Mouse (Mus musculus): ENCODE results near the gene Gimap1. TPM values are rescaled to one million over a fixed set of nuclear protein-coding genes. Genes with fewer than 3 reads are reported as not detected.

Gimap1 gene
- total and polyA plus RNA-seq, 3 experiments = not detected

- DNase-seq (ENCODE audit: low read depth, low spot score) = no peak
- Histone ChIP-seq H3K27me3 (ENCODE audit: control insufficient read depth in 1 of 2, insufficient read depth in 2 of 2, low read length in 2 of 2) (no peaks in the 10 kb centered on the region), H3K79me2 (ENCODE audit: control insufficient read depth, insufficient read depth, low read length, poor library complexity) (no peaks in the 10 kb centered on the region), H3K27ac (ENCODE audit: control insufficient read depth, low read depth, low read length) (no peak overlapping the region), H3K4me3 (ENCODE audit: control insufficient read depth in 1 of 2, insufficient read depth in 1 of 2, low read depth in 2 of 2, low read length in 2 of 2) (no peak overlapping the region), H3K9me3 (replicated peaks; ENCODE audit: insufficient read depth, low read length) (no peaks in the 10 kb centered on the region), H3K9ac (ENCODE audit: control insufficient read depth, low read depth, low read length, poor library complexity, severe bottlenecking) (no peak overlapping the region), H3K4me1 (ENCODE audit: control insufficient read depth in 1 of 2, insufficient read depth in 2 of 2, low read length in 2 of 2) (no peaks in the 10 kb centered on the region), H3K36me3 (ENCODE audit: control insufficient read depth in 1 of 2, insufficient read depth in 2 of 2, low read length in 2 of 2) (no peaks in the 10 kb centered on the region)
- no peak for TF ChIP-seq RAD21 (IDR thresholded peaks at IDR 0.05; ENCODE audit: low read depth, low read length)
- no peak for TF ChIP-seq MXI1 (IDR thresholded peaks at IDR 0.05; ENCODE audit: low read depth, low read length)
- no peak for TF ChIP-seq TAL1 (IDR thresholded peaks at IDR 0.05; ENCODE audit: low read length)
- no peak for TF ChIP-seq GATA1 (IDR thresholded peaks at IDR 0.05; ENCODE audit: low read depth, low read length)
- TF ChIP-seq POLR2AphosphoS5 (IDR thresholded peaks at IDR 0.05; ENCODE audit: borderline replicate concordance, low read depth, low read length) = no peak
- no peak for TF ChIP-seq MYB (IDR thresholded peaks at IDR 0.05; ENCODE audit: low read depth, low read length)
- TF ChIP-seq BHLHE40 (IDR thresholded peaks at IDR 0.05; ENCODE audit: borderline replicate concordance, low read depth, low read length) = no peak
- no peak for TF ChIP-seq MAX (IDR thresholded peaks at IDR 0.05; ENCODE audit: low read length)
- TF ChIP-seq TCF12 (IDR thresholded peaks at IDR 0.05; ENCODE audit: low read depth, low read length) = no peak
- TF ChIP-seq ZMIZ1 (IDR thresholded peaks at IDR 0.05; ENCODE audit: low read depth, low read length) = no peak
- no peak for TF ChIP-seq MAZ (IDR thresholded peaks at IDR 0.05; ENCODE audit: low read depth, low read length)
- TF ChIP-seq POLR2A (IDR thresholded peaks at IDR 0.05; ENCODE audit: control insufficient read depth in 1 of 2, insufficient read depth in 1 of 2, low read depth in 1 of 2, low read length in 2 of 2, poor library complexity in 1 of 2) = no peak
Observed at GRCm38 (mm10) chr6:48697555-48697930, 41.3 kb upstream of the Gimap1 start.

GRCm38 (mm10) chr6:48698066-48698856 lies 40.6 kb upstream of the Gimap1 start:
- Histone ChIP-seq H3K4me3 (ENCODE audit: control insufficient read depth in 1 of 2, insufficient read depth in 1 of 2, low read depth in 2 of 2, low read length in 2 of 2) (no peak overlapping the region), H3K36me3 (ENCODE audit: control insufficient read depth in 1 of 2, insufficient read depth in 2 of 2, low read length in 2 of 2) (no peaks in the 10 kb centered on the region), H3K9ac (ENCODE audit: control insufficient read depth, low read depth, low read length, poor library complexity, severe bottlenecking) (no peak overlapping the region), H3K27ac (ENCODE audit: control insufficient read depth, low read depth, low read length) (no peak overlapping the region), H3K79me2 (ENCODE audit: control insufficient read depth, insufficient read depth, low read length, poor library complexity) (no peaks in the 10 kb centered on the region), H3K9me3 (replicated peaks; ENCODE audit: insufficient read depth, low read length) (no peaks in the 10 kb centered on the region), H3K27me3 (ENCODE audit: control insufficient read depth in 1 of 2, insufficient read depth in 2 of 2, low read length in 2 of 2) (no peaks in the 10 kb centered on the region), H3K4me1 (ENCODE audit: control insufficient read depth in 1 of 2, insufficient read depth in 2 of 2, low read length in 2 of 2) (no peaks in the 10 kb centered on the region)
- TF ChIP-seq MYB (IDR thresholded peaks at IDR 0.05; ENCODE audit: low read depth, low read length) = no peak
- DNase-seq (ENCODE audit: low read depth, low spot score) = no peak

- H3K9ac ChIP-seq (ENCODE audit: control insufficient read depth, low read depth, low read length, poor library complexity, severe bottlenecking) = no peak overlapping the region
- H3K36me3 ChIP-seq (ENCODE audit: control insufficient read depth in 1 of 2, insufficient read depth in 2 of 2, low read length in 2 of 2) = no peaks in the 10 kb centered on the region
- H3K9me3 ChIP-seq (replicated peaks; ENCODE audit: insufficient read depth, low read length) = no peaks in the 10 kb centered on the region
- H3K27me3 ChIP-seq (ENCODE audit: control insufficient read depth in 1 of 2, insufficient read depth in 2 of 2, low read length in 2 of 2) = no peaks in the 10 kb centered on the region
- H3K79me2 ChIP-seq (ENCODE audit: control insufficient read depth, insufficient read depth, low read length, poor library complexity) = no peaks in the 10 kb centered on the region
- H3K4me3 ChIP-seq (ENCODE audit: control insufficient read depth in 1 of 2, insufficient read depth in 1 of 2, low read depth in 2 of 2, low read length in 2 of 2) = no peak overlapping the region
- H3K27ac ChIP-seq (ENCODE audit: control insufficient read depth, low read depth, low read length) = no peak overlapping the region
- H3K4me1 ChIP-seq (ENCODE audit: control insufficient read depth in 1 of 2, insufficient read depth in 2 of 2, low read length in 2 of 2) = no peaks in the 10 kb centered on the region
- no peak for DNase-seq (ENCODE audit: low read depth, low spot score)
- no peak for TF ChIP-seq CHD2 (IDR thresholded peaks at IDR 0.05; ENCODE audit: low read length)
- TF ChIP-seq EP300 (IDR thresholded peaks at IDR 0.05; ENCODE audit: low read depth in 1 of 2, low read length in 2 of 2) = no peak
- TF ChIP-seq MEF2A (IDR thresholded peaks at IDR 0.05; ENCODE audit: extremely low read depth, insufficient replicate concordance, low read depth, low read length, poor library complexity, severe bottlenecking) = no peak
- TF ChIP-seq USF2 (IDR thresholded peaks at IDR 0.05; ENCODE audit: borderline replicate concordance in 1 of 2, insufficient read depth in 1 of 2, low read depth in 1 of 2, low read length in 2 of 2) = no peak
- TF ChIP-seq GABPA (IDR thresholded peaks at IDR 0.05; ENCODE audit: low read depth, low read length) = no peak
- TF ChIP-seq MAZ (IDR thresholded peaks at IDR 0.05; ENCODE audit: low read depth, low read length) = no peak
- TF ChIP-seq HCFC1 (IDR thresholded peaks at IDR 0.05; ENCODE audit: low read depth, low read length) = no peak
- no peak for TF ChIP-seq ZC3H11A (IDR thresholded peaks at IDR 0.05; ENCODE audit: low read depth, low read length)
- no peak for TF ChIP-seq SMC3 (IDR thresholded peaks at IDR 0.05; ENCODE audit: low read depth, low read length)
- no peak for TF ChIP-seq MAX (IDR thresholded peaks at IDR 0.05; ENCODE audit: low read length)
- no peak for TF ChIP-seq MYC (IDR thresholded peaks at IDR 0.05; ENCODE audit: low read depth, low read length)
- TF ChIP-seq POLR2A (IDR thresholded peaks at IDR 0.05; ENCODE audit: control insufficient read depth in 1 of 2, insufficient read depth in 1 of 2, low read depth in 1 of 2, low read length in 2 of 2, poor library complexity in 1 of 2) = no peak
- no peak for TF ChIP-seq TCF12 (IDR thresholded peaks at IDR 0.05; ENCODE audit: low read depth, low read length)
- no peak for TF ChIP-seq BHLHE40 (IDR thresholded peaks at IDR 0.05; ENCODE audit: borderline replicate concordance, low read depth, low read length)
- TF ChIP-seq SIN3A (IDR thresholded peaks at IDR 0.05; ENCODE audit: low read length) = no peak
- TF ChIP-seq ZMIZ1 (IDR thresholded peaks at IDR 0.05; ENCODE audit: low read depth, low read length) = no peak
- no peak for TF ChIP-seq RAD21 (IDR thresholded peaks at IDR 0.05; ENCODE audit: low read depth, low read length)
- TF ChIP-seq NELFE (IDR thresholded peaks at IDR 0.05; ENCODE audit: low read depth, low read length) = no peak
- no peak for TF ChIP-seq MXI1 (IDR thresholded peaks at IDR 0.05; ENCODE audit: low read depth, low read length)
- TF ChIP-seq POLR2AphosphoS2 (IDR thresholded peaks at IDR 0.05; ENCODE audit: low read length) = no peak
Observed at GRCm38 (mm10) chr6:48698888-48699287, 40.0 kb upstream of the Gimap1 start.
